Mouse (Mus musculus) layer of hippocampus, adult 2 months (tissue): Measurements from ENCODE around the gene Tnfsf15. TPM values are rescaled to one million over a fixed set of nuclear protein-coding genes. Genes with fewer than 3 reads are reported as not detected.

Experiments
- DNase-seq, 2 experiments: peaks; one replicate each; pipeline ENCODE4 v3.0.0; 2022; ENCODE audit warnings: low spot score in 2 of 2
- H3K27ac ChIP-seq: fragments of 200-600 bp; 2 replicates; pipeline ENCODE4 v1.8.1; 2022
- H3K4me3 ChIP-seq: fragments of 200-600 bp; 2 replicates; pipeline ENCODE4 v1.8.1; 2022; ENCODE audit warnings: mild to moderate bottlenecking
- CTCF ChIP-seq: fragments of 200-600 bp; conservative IDR thresholded peaks from 2 replicates; pipeline ENCODE4 v1.8.1; 2022; ENCODE audit warnings: antibody characterized with exemption, mild to moderate bottlenecking, moderate library complexity
- long read RNA-seq, 2 experiments: library from polyadenylated mRNA; stranded (forward); transcript quantifications; one replicate each; pipeline ENCODE4 v2.0.0; 2021; ENCODE audit warnings: borderline mapping rate in 2 of 2
- total RNA-seq, 2 experiments: library from RNA; stranded (reverse); gene quantifications; 2 replicates each; pipeline ENCODE4 v1.2.3; 2021

The Tnfsf15 gene
- not detected for total RNA-seq
- long read RNA-seq, experiment 1, result 0 reads
- long read RNA-seq, experiment 2, result 0 reads

DNA sequence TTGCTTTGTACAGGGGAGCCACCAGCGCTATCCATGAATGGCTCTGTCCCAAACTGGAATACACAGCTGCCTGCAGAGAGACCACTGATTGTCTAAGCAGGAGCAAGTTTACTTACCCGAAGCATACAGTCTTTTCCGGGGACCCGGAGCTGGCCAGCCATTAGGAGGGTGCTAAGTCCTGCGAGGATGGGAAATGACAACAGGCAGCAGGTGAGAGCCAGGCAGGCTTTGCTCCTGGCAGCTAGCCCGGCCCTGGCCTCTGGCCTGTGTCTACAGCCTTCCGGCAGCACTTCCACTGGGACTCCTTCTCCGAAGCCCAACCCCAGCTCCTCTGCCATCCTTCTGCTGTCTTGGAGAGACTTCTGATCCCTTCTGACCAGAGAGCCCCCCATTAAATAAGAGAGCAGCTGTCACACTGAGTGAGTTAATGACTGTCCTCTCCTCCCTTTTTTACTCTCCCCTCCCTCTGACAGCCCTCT lies at the start of gene Tnfsf15:
Gene Tnfsf15 (minus strand): TSS at position 421 of the 479 bp plus-strand sequence.
- Histone ChIP-seq H3K27ac (no peak within 1 kb of the TSS), H3K4me3 (no peak within 1 kb of the TSS)
- TF ChIP-seq CTCF, result no peak
- DNase-seq, result no peak

- no peak for DNase-seq
- no peak for TF ChIP-seq CTCF
- Histone ChIP-seq H3K4me3 (no peak overlapping the region), H3K27ac (no peak overlapping the region)
Observed at GRCm38 (mm10) chr4:63792328-63792727, 47.4 kb upstream of the Tnfsf15 start.

- Histone ChIP-seq H3K4me3 (no peak overlapping the region), H3K27ac (no peak overlapping the region)
- DNase-seq, result no peak
- TF ChIP-seq CTCF, result no peak
Observed at GRCm38 (mm10) chr4:63785466-63785865, 40.6 kb upstream of the Tnfsf15 start.

- TF ChIP-seq CTCF, result no peak
- Histone ChIP-seq H3K27ac (no peak overlapping the region), H3K4me3 (no peak overlapping the region)
- no peak for DNase-seq
Observed at GRCm38 (mm10) chr4:63783826-63784225, 38.9 kb upstream of the Tnfsf15 start.

- TF ChIP-seq CTCF, result peak; percentile 57
- Histone ChIP-seq H3K4me3 (no peak overlapping the region), H3K27ac (no peak overlapping the region)
- DNase-seq, result no peak
Observed at GRCm38 (mm10) chr4:63782970-63783613, 38.2 kb upstream of the Tnfsf15 start.

GRCm38 (mm10) chr4:63777223-63777622 lies 32.3 kb upstream of the Tnfsf15 start:
- H3K4me3 ChIP-seq, result no peak overlapping the region
- no peak for TF ChIP-seq CTCF
- DNase-seq, result no peak
- H3K27ac ChIP-seq, result no peak overlapping the region

DNA sequence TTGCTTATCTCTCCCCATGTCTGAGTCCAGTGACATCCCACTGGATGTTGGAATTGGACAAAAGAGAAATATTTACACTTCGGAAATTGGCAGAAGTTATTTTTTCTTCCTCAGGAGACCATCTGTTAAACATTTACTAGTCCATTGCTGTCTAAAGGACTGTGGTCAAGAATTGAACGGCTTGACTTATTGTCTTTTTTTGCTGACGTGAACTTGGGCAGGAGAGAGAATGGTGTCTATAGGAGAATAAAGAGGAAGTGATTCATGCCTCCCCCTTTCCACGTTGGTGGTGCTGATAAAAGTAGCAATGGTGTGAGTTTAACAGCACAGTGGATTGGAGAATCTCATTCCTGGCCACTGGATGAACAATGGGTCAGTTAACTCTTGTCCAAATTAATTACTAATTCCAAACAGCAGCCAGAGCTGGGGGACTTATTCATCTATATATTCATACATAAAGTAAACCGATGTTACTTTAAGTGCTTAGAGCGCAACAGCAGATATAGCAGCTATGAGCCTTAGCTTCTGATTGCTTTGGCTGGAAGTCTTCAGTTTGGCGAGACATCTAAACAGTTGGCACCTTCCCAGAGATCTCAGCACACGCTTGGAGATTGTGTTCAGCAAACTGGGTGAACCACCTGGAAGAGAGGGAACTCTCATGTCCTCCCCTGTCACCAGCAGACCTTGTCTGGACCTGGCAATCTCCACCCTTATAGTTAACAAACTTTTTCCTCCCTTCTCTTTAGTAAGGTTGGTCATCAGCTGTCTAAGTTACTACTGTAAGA lies 28.6 kb upstream of the Tnfsf15 start:
- Histone ChIP-seq H3K27ac (no peak overlapping the region), H3K4me3 (no peak overlapping the region)
- no peak for TF ChIP-seq CTCF
- DNase-seq, result no peak

GRCm38 (mm10) chr4:63772514-63772913 lies 27.6 kb upstream of the Tnfsf15 start:
- no peak overlapping the region for H3K27ac ChIP-seq
- no peak overlapping the region for H3K4me3 ChIP-seq
- no peak for DNase-seq
- no peak for TF ChIP-seq CTCF

GRCm38 (mm10) chr4:63771291-63771690 lies 26.4 kb upstream of the Tnfsf15 start:
- Histone ChIP-seq H3K27ac (no peak overlapping the region), H3K4me3 (no peak overlapping the region)
- DNase-seq, result no peak
- no peak for TF ChIP-seq CTCF

GRCm38 (mm10) chr4:63769161-63769560 lies 24.2 kb upstream of the Tnfsf15 start:
- Histone ChIP-seq H3K27ac (no peak overlapping the region), H3K4me3 (no peak overlapping the region)
- no peak for DNase-seq
- no peak for TF ChIP-seq CTCF

GRCm38 (mm10) chr4:63765050-63765449 lies 20.1 kb upstream of the Tnfsf15 start:
- DNase-seq, result no peak
- Histone ChIP-seq H3K4me3 (no peak overlapping the region), H3K27ac (no peak overlapping the region)
- TF ChIP-seq CTCF, result no peak

DNA sequence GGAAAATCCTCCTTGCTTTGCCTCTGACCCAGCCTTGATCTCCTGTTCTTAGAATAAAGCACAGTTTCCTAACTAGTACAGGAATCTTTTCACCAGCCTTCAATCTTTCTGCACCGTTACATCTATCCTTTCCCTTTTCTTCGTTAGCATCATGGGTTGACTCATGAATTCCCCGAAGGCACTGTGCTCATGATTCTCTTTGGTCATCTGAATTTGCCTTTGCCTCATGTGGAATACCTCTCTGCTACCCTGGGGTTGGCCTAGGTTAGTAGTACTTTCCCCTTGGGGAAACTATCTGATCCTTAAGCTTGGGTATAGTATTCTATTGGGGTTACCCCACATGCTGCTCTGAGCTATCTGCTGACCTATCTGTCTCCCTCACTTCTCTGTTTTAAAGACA lies 15.0 kb upstream of the Tnfsf15 start:
- Histone ChIP-seq H3K27ac (no peak overlapping the region), H3K4me3 (no peak overlapping the region)
- no peak for DNase-seq
- no peak for TF ChIP-seq CTCF

GRCm38 (mm10) chr4:63757527-63758154 lies 12.7 kb upstream of the Tnfsf15 start:
- no peak for TF ChIP-seq CTCF
- Histone ChIP-seq H3K27ac (no peak overlapping the region), H3K4me3 (no peak overlapping the region)
- DNase-seq, result no peak
